ENCODE assay signal across 9 mouse cellular contexts in the genomic region with DNA sequence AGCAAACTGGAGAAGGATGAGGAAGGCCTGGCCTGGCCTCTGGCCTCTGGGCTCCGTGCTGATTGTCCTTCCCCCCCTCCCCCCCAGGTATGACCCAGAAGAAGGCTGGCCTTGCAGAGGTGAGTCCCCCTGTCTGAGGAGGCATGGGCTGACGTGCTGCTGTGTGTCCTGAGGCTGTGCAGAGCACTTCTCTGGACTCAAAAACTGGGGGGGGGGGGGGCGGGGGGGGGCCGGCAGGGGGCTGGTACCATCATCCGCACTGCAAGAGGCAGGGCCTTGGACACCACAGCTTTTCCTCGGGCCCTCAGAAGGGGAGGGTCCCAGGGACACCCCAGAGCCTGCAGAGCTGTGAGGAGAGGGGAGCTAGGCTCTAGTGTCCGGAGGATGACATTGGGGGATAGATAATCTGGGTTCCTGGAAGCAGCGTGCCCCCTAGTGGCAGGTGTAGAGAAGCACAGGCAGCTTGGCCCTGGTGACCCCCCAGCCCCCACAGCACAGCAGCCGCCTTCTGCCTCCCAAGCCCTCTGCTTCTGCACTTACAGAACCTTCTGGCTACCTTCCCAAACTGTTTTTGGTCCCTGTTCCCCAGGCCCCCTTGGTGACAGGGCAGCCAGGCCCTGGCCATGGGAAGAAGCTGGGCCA. TPM values are rescaled to one million over a fixed set of nuclear protein-coding genes. Genes with fewer than 3 reads are reported as not detected.
A peak's percentile ranks its signal among the peaks of the same experiment; 100 is the strongest.
DNase-seq lines count a peak whose midpoint lies in the region; ATAC-seq lines count a peak whose summit lies in the region.
"Had no signal": no experiment of that assay in that cellular context is flagged by ENCODE, and none has a peak within 500 bp of the region (broad histone marks: within the 10 kb centered on the region; RNA-seq: fewer than 3 reads in every experiment).

No protein-coding gene starts in this region.

- no peak overlapping the region for H3K27ac ChIP-seq in midbrain, embryonic 14.5 days (replicated peaks; ENCODE audit: low read depth, low read length)
- no peak overlapping the region for H3K27ac ChIP-seq in midbrain, embryonic 13.5 days
- no peak overlapping the region for H3K27ac ChIP-seq in neural tube, embryonic 11.5 days (ENCODE audit: low read depth, low read length)
- H3K27ac ChIP-seq: heart, embryonic 13.5 days had no signal

- peaks cover 41% of the 10 kb centered on the region for H3K36me3 ChIP-seq in midbrain, embryonic 14.5 days (ENCODE audit: control insufficient read depth, insufficient read depth, low read length)
- H3K36me3 ChIP-seq in midbrain, embryonic 13.5 days, result peaks cover 42% of the 10 kb centered on the region
- peaks cover 27% of the 10 kb centered on the region for H3K36me3 ChIP-seq in neural tube, embryonic 11.5 days (ENCODE audit: control insufficient read depth, insufficient read depth, low read length)

- WGBS in midbrain, embryonic 14.5 days, result 28% methylated on average over 8 of the region's 9 CpGs
- WGBS in midbrain, embryonic 13.5 days, result 31% methylated on average over 6 of the region's 9 CpGs
- 25% methylated on average over 7 of the region's 9 CpGs for WGBS in neural tube, embryonic 11.5 days

- ATAC-seq in cerebellum, adult (ENCODE audit: insufficient number of reproducible peaks, low FRiP score, low TSS enrichment), result no peak
- no peak for ATAC-seq in midbrain, embryonic 14.5 days (ENCODE audit: low FRiP score, low TSS enrichment)
- ATAC-seq in midbrain, embryonic 13.5 days, result no peak
- ATAC-seq in neural tube, embryonic 11.5 days (ENCODE audit: insufficient read depth, low FRiP score, low TSS enrichment), result peak; percentile 51; the same call in 1 of the 2 replicates

- no peaks in the 10 kb centered on the region for H3K4me1 ChIP-seq in midbrain, embryonic 14.5 days (ENCODE audit: control insufficient read depth, insufficient read depth, low read length)
- peaks cover 39% of the 10 kb centered on the region for H3K4me1 ChIP-seq in midbrain, embryonic 13.5 days (replicated peaks)
- H3K4me1 ChIP-seq in neural tube, embryonic 11.5 days (ENCODE audit: control insufficient read depth, insufficient read depth, low read length), result no peaks in the 10 kb centered on the region; the same call in 1 of the 2 replicates

- no peak overlapping the region for H3K4me2 ChIP-seq in midbrain, embryonic 14.5 days (ENCODE audit: low read length)
- H3K4me2 ChIP-seq in midbrain, embryonic 13.5 days (replicated peaks), result no peak overlapping the region
- H3K4me2 ChIP-seq in neural tube, embryonic 11.5 days (ENCODE audit: low read depth), result no peak overlapping the region
- H3K4me2 ChIP-seq: heart, embryonic 13.5 days had no signal

- no peaks in the 10 kb centered on the region for H3K27me3 ChIP-seq in midbrain, embryonic 14.5 days (ENCODE audit: control insufficient read depth, insufficient read depth, low read length)
- no peaks in the 10 kb centered on the region for H3K27me3 ChIP-seq in midbrain, embryonic 13.5 days
- no peaks in the 10 kb centered on the region for H3K27me3 ChIP-seq in neural tube, embryonic 11.5 days (ENCODE audit: control insufficient read depth, insufficient read depth, low read length)
- H3K27me3 ChIP-seq: heart, embryonic 13.5 days had no signal

- DNase-seq in cerebellum, adult 11 months, result peak; percentile 70
- peak; percentile 60 for DNase-seq in midbrain, embryonic 14.5 days
- DNase-seq in embryo, embryonic 10.5 days (ENCODE audit: low spot score), result peak; percentile 74
- peak; percentile 68 for DNase-seq in liver
- DNase-seq in neural tube, embryonic 11.5 days (ENCODE audit: low spot score), result peak; percentile 48
- DNase-seq in ovary, postnatal 10 days (ENCODE audit: low spot score), result no peak

- no peak overlapping the region for H3K9ac ChIP-seq in midbrain, embryonic 14.5 days (replicated peaks; ENCODE audit: low read length)
- no peak overlapping the region for H3K9ac ChIP-seq in midbrain, embryonic 13.5 days (replicated peaks)
- H3K9ac ChIP-seq in neural tube, embryonic 11.5 days (ENCODE audit: low read length), result no peak overlapping the region

- no peaks in the 10 kb centered on the region for H3K9me3 ChIP-seq in midbrain, embryonic 14.5 days (ENCODE audit: control insufficient read depth, low read length)
- H3K9me3 ChIP-seq in midbrain, embryonic 13.5 days, result no peaks in the 10 kb centered on the region
- H3K9me3 ChIP-seq in neural tube, embryonic 11.5 days (ENCODE audit: control insufficient read depth, low read length), result no peaks in the 10 kb centered on the region
- H3K9me3 ChIP-seq: heart, embryonic 13.5 days had no signal

- H3K4me3 ChIP-seq in midbrain, embryonic 14.5 days (replicated peaks; ENCODE audit: low read depth, low read length), result no peak overlapping the region
- no peak overlapping the region for H3K4me3 ChIP-seq in midbrain, embryonic 13.5 days (replicated peaks)
- no peak overlapping the region for H3K4me3 ChIP-seq in neural tube, embryonic 11.5 days (ENCODE audit: low read depth, low read length)
- H3K4me3 ChIP-seq: heart, embryonic 13.5 days had no signal

RNA-seq across cellular contexts. Expression of gene Pip5k1c, which starts 12.0 kb away (rescaled TPM):
- 102 and 132 TPM in 2 replicates for polyA plus RNA-seq in midbrain, embryonic 14.5 days (2014; fragmentation: Nextera tagmentation; extraction: Ambion mirVana)
- polyA plus RNA-seq in midbrain, embryonic 13.5 days (2015; fragmentation: Nextera tagmentation; extraction: Ambion mirVana), result 92.8 and 99.6 TPM in 2 replicates
- 64.6 and 65.8 TPM in 2 replicates for polyA plus RNA-seq in neural tube, embryonic 11.5 days (2014; fragmentation: Nextera tagmentation; extraction: Ambion mirVana)

RNA-seq across cellular contexts. Expression of gene Tjp3, which starts 13.3 kb away (rescaled TPM):
- polyA plus RNA-seq in midbrain, embryonic 14.5 days (2014; fragmentation: Nextera tagmentation; extraction: Ambion mirVana), result 4.4 and 5.7 TPM in 2 replicates
- polyA plus RNA-seq in midbrain, embryonic 13.5 days (2015; fragmentation: Nextera tagmentation; extraction: Ambion mirVana), result 4.9 and 5.5 TPM in 2 replicates
- polyA plus RNA-seq in neural tube, embryonic 11.5 days (2014; fragmentation: Nextera tagmentation; extraction: Ambion mirVana), result 2.5 and 2.8 TPM in 2 replicates

RNA-seq across cellular contexts. Expression of gene Cactin, which starts 16.2 kb away (rescaled TPM):
- 22.6 and 22.8 TPM in 2 replicates for polyA plus RNA-seq in midbrain, embryonic 14.5 days (2014; fragmentation: Nextera tagmentation; extraction: Ambion mirVana)
- polyA plus RNA-seq in midbrain, embryonic 13.5 days (2015; fragmentation: Nextera tagmentation; extraction: Ambion mirVana), result 35.5 and 35.8 TPM in 2 replicates
- polyA plus RNA-seq in neural tube, embryonic 11.5 days (2014; fragmentation: Nextera tagmentation; extraction: Ambion mirVana), result 39.4 and 46.2 TPM in 2 replicates

RNA-seq across cellular contexts. Expression of gene Tbxa2r, which starts 23.8 kb away (rescaled TPM):
- polyA plus RNA-seq in midbrain, embryonic 14.5 days (2014; fragmentation: Nextera tagmentation; extraction: Ambion mirVana), result 2.9 and 3.7 TPM in 2 replicates
- 4.7 and 4.9 TPM in 2 replicates for polyA plus RNA-seq in midbrain, embryonic 13.5 days (2015; fragmentation: Nextera tagmentation; extraction: Ambion mirVana)
- 1.8 and 2.9 TPM in 2 replicates for polyA plus RNA-seq in neural tube, embryonic 11.5 days (2014; fragmentation: Nextera tagmentation; extraction: Ambion mirVana)

RNA-seq across cellular contexts. Expression of gene Apba3, which starts 38.0 kb away (rescaled TPM):
- polyA plus RNA-seq in midbrain, embryonic 14.5 days (2014; fragmentation: Nextera tagmentation; extraction: Ambion mirVana), result 25.1 and 27.5 TPM in 2 replicates
- 27.9 and 30.8 TPM in 2 replicates for polyA plus RNA-seq in midbrain, embryonic 13.5 days (2015; fragmentation: Nextera tagmentation; extraction: Ambion mirVana)
- 35.3 and 39.0 TPM in 2 replicates for polyA plus RNA-seq in neural tube, embryonic 11.5 days (2014; fragmentation: Nextera tagmentation; extraction: Ambion mirVana)
